Comparison of ENCODE assay signal across 30 mouse cellular contexts in the genomic region with DNA sequence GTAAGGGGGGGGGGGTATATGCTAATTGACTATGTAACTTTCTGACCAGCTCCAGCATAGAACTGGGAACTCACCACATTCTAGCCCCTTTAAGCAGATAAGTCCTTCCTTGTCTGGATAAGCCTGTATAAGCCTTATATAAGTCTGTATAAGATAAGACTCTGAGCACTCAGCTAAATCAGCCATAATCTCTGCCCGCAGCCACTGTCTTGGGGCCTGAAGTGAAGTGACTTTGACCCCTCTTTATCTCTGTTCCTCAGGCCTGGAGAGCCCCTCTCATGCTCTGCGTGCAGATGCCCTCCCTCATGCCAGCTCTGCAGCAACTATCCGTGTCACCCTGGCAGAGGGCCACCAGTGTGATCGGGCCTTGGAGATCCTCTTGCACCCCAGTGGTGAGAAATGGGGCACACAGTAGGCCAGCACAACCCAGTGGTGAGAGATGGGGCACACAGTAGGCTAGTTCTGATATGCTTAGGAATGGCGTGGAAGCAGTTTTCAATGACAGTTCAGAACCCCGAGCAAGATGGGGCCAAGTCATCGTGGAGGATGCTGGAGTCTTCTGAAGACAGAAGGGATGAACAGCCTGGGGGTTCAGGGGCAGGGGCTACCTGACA. TPM values are rescaled to one million over a fixed set of nuclear protein-coding genes. Genes with fewer than 3 reads are reported as not detected.
DNase-seq lines count a peak whose midpoint lies in the region; ATAC-seq lines count a peak whose summit lies in the region.
"Had no signal": no experiment of that assay in that cellular context is flagged by ENCODE, and none has a peak within 500 bp of the region (broad histone marks: within the 10 kb centered on the region; RNA-seq: fewer than 3 reads in every experiment).

No protein-coding gene starts in this region.

- no peak for DNase-seq in heart, postnatal 14 days
- no peak for DNase-seq in embryonic facial prominence, embryonic 10.5 days (ENCODE audit: low spot score)
- no peak for DNase-seq in lung, postnatal 10 days
- DNase-seq in kidney, adult 8-10 months = no peak
- DNase-seq: adrenal gland, postnatal 36 days; cerebellum, adult 18-20 months; cerebellum, postnatal 25 days; gastrocnemius, adult 2 months; left cerebral cortex, postnatal 4 days; right cerebral cortex, postnatal 25 days; thymus, postnatal 25 days had no signal

- WGBS in heart, embryonic 12.5 days = 63% methylated on average over 7 of the region's 7 CpGs
- 28% methylated on average over 7 of the region's 7 CpGs for WGBS in liver, embryonic 12.5 days (ENCODE audit: insufficient replicate concordance)
- 88% methylated on average over 7 of the region's 7 CpGs for WGBS in embryonic facial prominence, embryonic 10.5 days

- no peaks in the 10 kb centered on the region for H3K36me3 ChIP-seq in heart, embryonic 12.5 days
- no peaks in the 10 kb centered on the region for H3K36me3 ChIP-seq in liver, embryonic 12.5 days
- H3K36me3 ChIP-seq in embryonic facial prominence, embryonic 10.5 days (replicated peaks) = no peaks in the 10 kb centered on the region
- H3K36me3 ChIP-seq: forebrain, embryonic 12.5 days; kidney, embryonic 15.5 days; limb, embryonic 15.5 days had no signal

- no peak overlapping the region for H3K9ac ChIP-seq in heart, embryonic 12.5 days
- 0 out of 2 replicates have a peak overlapping the region, but pooled peaks have one; percentile 24 for H3K9ac ChIP-seq in liver, embryonic 12.5 days
- H3K9ac ChIP-seq: forebrain, embryonic 12.5 days; hindbrain, embryonic 15.5 days; kidney, embryonic 15.5 days; limb, embryonic 15.5 days had no signal

- peaks cover 53% of the 10 kb centered on the region for H3K27me3 ChIP-seq in heart, embryonic 12.5 days (replicated peaks)
- peaks cover 60% of the 10 kb centered on the region for H3K27me3 ChIP-seq in liver, embryonic 12.5 days (replicated peaks)
- H3K27me3 ChIP-seq in embryonic facial prominence, embryonic 10.5 days (replicated peaks; ENCODE audit: low read depth, poor library complexity, severe bottlenecking) = peaks cover 61% of the 10 kb centered on the region

- intact Hi-C loops in heart, postnatal 14 days (cut with DNase I) = no loop called here

- H3K4me1 ChIP-seq in heart, embryonic 12.5 days (replicated peaks) = peaks cover 13% of the 10 kb centered on the region
- H3K4me1 ChIP-seq in liver, embryonic 12.5 days = peaks cover 52% of the 10 kb centered on the region
- H3K4me1 ChIP-seq in embryonic facial prominence, embryonic 10.5 days = peaks cover 18% of the 10 kb centered on the region

- H3K4me3 ChIP-seq in heart, embryonic 12.5 days = no peak overlapping the region
- H3K4me3 ChIP-seq in liver, embryonic 12.5 days = peak overlapping the region; percentile 4; the same call in 1 of the 2 replicates
- no peak overlapping the region for H3K4me3 ChIP-seq in embryonic facial prominence, embryonic 10.5 days
- H3K4me3 ChIP-seq: forebrain, embryonic 12.5 days; gastrocnemius, adult 2 months; hindbrain, embryonic 15.5 days; kidney, embryonic 15.5 days; left cerebral cortex, adult 2 months; limb, embryonic 15.5 days had no signal

- no peak overlapping the region for H3K4me2 ChIP-seq in heart, embryonic 12.5 days
- H3K4me2 ChIP-seq in liver, embryonic 12.5 days = peak overlapping the region; percentile 50
- H3K4me2 ChIP-seq: forebrain, embryonic 12.5 days; hindbrain, embryonic 15.5 days; kidney, embryonic 15.5 days; limb, embryonic 15.5 days; midbrain, embryonic 11.5 days had no signal

- H3K27ac ChIP-seq in heart, embryonic 12.5 days (ENCODE audit: poor library complexity, severe bottlenecking) = no peak overlapping the region
- peak overlapping the region; percentile 59; the same call in 1 of the 2 replicates for H3K27ac ChIP-seq in liver, embryonic 12.5 days
- no peak overlapping the region for H3K27ac ChIP-seq in embryonic facial prominence, embryonic 10.5 days (replicated peaks)
- H3K27ac ChIP-seq: forebrain, embryonic 12.5 days; gastrocnemius, adult 2 months; hindbrain, embryonic 15.5 days; kidney, embryonic 15.5 days; left cerebral cortex, adult 2 months; limb, embryonic 15.5 days; macrophage had no signal

- no peaks in the 10 kb centered on the region for H3K9me3 ChIP-seq in heart, embryonic 12.5 days (replicated peaks)
- no peaks in the 10 kb centered on the region for H3K9me3 ChIP-seq in liver, embryonic 12.5 days (replicated peaks)
- no peaks in the 10 kb centered on the region for H3K9me3 ChIP-seq in embryonic facial prominence, embryonic 10.5 days
- H3K9me3 ChIP-seq: forebrain, embryonic 12.5 days; hindbrain, embryonic 15.5 days; kidney, embryonic 15.5 days; limb, embryonic 15.5 days had no signal

- ATAC-seq in heart, embryonic 12.5 days (ENCODE audit: insufficient number of reproducible peaks, low FRiP score) = peak; percentile 22; the same call in 1 of the 2 replicates
- ATAC-seq in common myeloid progenitor, adult 5-6 weeks (replicated peaks; ENCODE audit: low read depth, poor library complexity, severe bottlenecking) = peak; percentile 37
- peak; percentile 88 for ATAC-seq in liver, embryonic 12.5 days
- ATAC-seq in megakaryocyte progenitor cell, adult 5-6 weeks (replicated peaks; ENCODE audit: poor library complexity) = peak; percentile 82
- ATAC-seq: Patski had no signal

RNA-seq across cellular contexts. Expression of a gene that starts 5.9 kb away (rescaled TPM):
- polyA plus RNA-seq in heart, embryonic 12.5 days (2016; fragmentation: Nextera tagmentation; extraction: Ambion mirVana) = 0.43 and 0.53 TPM in 2 replicates
- not detected for total RNA-seq in heart, postnatal 14 days (2021)
- not detected in 2 replicates for total RNA-seq in common myeloid progenitor, adult 5-6 weeks (2017)
- 0.23 and 0.30 TPM in 2 replicates for polyA plus RNA-seq in liver, embryonic 12.5 days (2016; fragmentation: Nextera tagmentation; extraction: Ambion mirVana)
- total RNA-seq in megakaryocyte progenitor cell, adult 5-6 weeks (2015) = not detected in 2 replicates
- not detected in 2 replicates for total RNA-seq in megakaryocyte progenitor cell, adult 5-6 weeks (2017)
- 2.0 and 3.0 TPM in 2 replicates for polyA plus RNA-seq in embryonic facial prominence, embryonic 10.5 days (2016; fragmentation: Nextera tagmentation; extraction: Ambion mirVana)
- polyA plus RNA-seq: macrophage had no signal

RNA-seq across cellular contexts. Expression of a gene that starts 16.2 kb away (rescaled TPM):
- 16.3 and 20.1 TPM in 2 replicates for polyA plus RNA-seq in heart, embryonic 12.5 days (2016; fragmentation: Nextera tagmentation; extraction: Ambion mirVana)
- 1 to 10 TPM; 4.9 to 5.6 TPM for total RNA-seq in heart, postnatal 14 days (2021)
- total RNA-seq in common myeloid progenitor, adult 5-6 weeks (2017) = 6.1 and 12.1 TPM in 2 replicates
- polyA plus RNA-seq in liver, embryonic 12.5 days (2016; fragmentation: Nextera tagmentation; extraction: Ambion mirVana) = 27.4 and 28.6 TPM in 2 replicates
- 38.4 and 46.5 TPM in 2 replicates for total RNA-seq in megakaryocyte progenitor cell, adult 5-6 weeks (2015)
- total RNA-seq in megakaryocyte progenitor cell, adult 5-6 weeks (2017) = 6.4 and 8.0 TPM in 2 replicates
- 45.0 and 45.8 TPM in 2 replicates for polyA plus RNA-seq in embryonic facial prominence, embryonic 10.5 days (2016; fragmentation: Nextera tagmentation; extraction: Ambion mirVana)

RNA-seq across cellular contexts. Expression of a gene that starts 16.2 kb away (rescaled TPM):
- polyA plus RNA-seq in heart, embryonic 12.5 days (2016; fragmentation: Nextera tagmentation; extraction: Ambion mirVana) = 0.62 TPM in 1 of 2 replicates, not detected in the other
- under 1 TPM in 1 of 2 experiments, not detected in 1; 0.29 TPM for total RNA-seq in heart, postnatal 14 days (2021)
- total RNA-seq in common myeloid progenitor, adult 5-6 weeks (2017) = not detected in 2 replicates
- 0.21 TPM in 1 of 2 replicates, not detected in the other for polyA plus RNA-seq in liver, embryonic 12.5 days (2016; fragmentation: Nextera tagmentation; extraction: Ambion mirVana)
- not detected in 2 replicates for total RNA-seq in megakaryocyte progenitor cell, adult 5-6 weeks (2015)
- not detected in 2 replicates for total RNA-seq in megakaryocyte progenitor cell, adult 5-6 weeks (2017)
- 0.49 TPM in 1 of 2 replicates, not detected in the other for polyA plus RNA-seq in embryonic facial prominence, embryonic 10.5 days (2016; fragmentation: Nextera tagmentation; extraction: Ambion mirVana)
- total RNA-seq: adrenal gland, adult 18-20 months; gastrocnemius, adult 2 months; hematopoietic stem cell, adult 5-6 weeks; left cerebral cortex, postnatal 4 days; midbrain, postnatal 0 days had no signal
- polyA plus RNA-seq: forebrain, embryonic 12.5 days; heart, embryonic 16.5 days; hindbrain, embryonic 15.5 days; intestine, embryonic 14.5 days; kidney, embryonic 15.5 days; limb, embryonic 15.5 days; lung, embryonic 16.5 days; macrophage; midbrain, embryonic 11.5 days; midbrain, postnatal 0 days; neural tube, embryonic 14.5 days had no signal

RNA-seq across cellular contexts. Expression of a gene that starts 16.4 kb away (rescaled TPM):
- 31.7 and 32.4 TPM in 2 replicates for polyA plus RNA-seq in heart, embryonic 12.5 days (2016; fragmentation: Nextera tagmentation; extraction: Ambion mirVana)
- total RNA-seq in heart, postnatal 14 days (2021) = 10 to 100 TPM; 10.4 to 10.5 TPM
- 17.0 and 22.6 TPM in 2 replicates for total RNA-seq in common myeloid progenitor, adult 5-6 weeks (2017)
- 35.0 and 36.0 TPM in 2 replicates for polyA plus RNA-seq in liver, embryonic 12.5 days (2016; fragmentation: Nextera tagmentation; extraction: Ambion mirVana)
- total RNA-seq in megakaryocyte progenitor cell, adult 5-6 weeks (2015) = 33.2 and 38.5 TPM in 2 replicates
- total RNA-seq in megakaryocyte progenitor cell, adult 5-6 weeks (2017) = 20.4 and 21.4 TPM in 2 replicates
- polyA plus RNA-seq in embryonic facial prominence, embryonic 10.5 days (2016; fragmentation: Nextera tagmentation; extraction: Ambion mirVana) = 53.9 and 59.2 TPM in 2 replicates

RNA-seq across cellular contexts. Expression of a gene that starts 25.9 kb away (rescaled TPM):
- 0.43 and 0.58 TPM in 2 replicates for polyA plus RNA-seq in heart, embryonic 12.5 days (2016; fragmentation: Nextera tagmentation; extraction: Ambion mirVana)
- total RNA-seq in heart, postnatal 14 days (2021) = under 1 TPM; 0.73 to 0.79 TPM
- not detected in 2 replicates for total RNA-seq in common myeloid progenitor, adult 5-6 weeks (2017)
- polyA plus RNA-seq in liver, embryonic 12.5 days (2016; fragmentation: Nextera tagmentation; extraction: Ambion mirVana) = 0.56 and 0.61 TPM in 2 replicates
- total RNA-seq in megakaryocyte progenitor cell, adult 5-6 weeks (2015) = 0.42 and 0.59 TPM in 2 replicates
- total RNA-seq in megakaryocyte progenitor cell, adult 5-6 weeks (2017) = 0.10 and 0.96 TPM in 2 replicates
- polyA plus RNA-seq in embryonic facial prominence, embryonic 10.5 days (2016; fragmentation: Nextera tagmentation; extraction: Ambion mirVana) = 1.4 TPM in 2 replicates
- total RNA-seq: hematopoietic stem cell, adult 5-6 weeks had no signal

Comparison
In these comparisons a context has a peak if more than half of its experiments do, and no peak if none do; other contexts are left out.
1. ATAC-seq: peak in every context shown above with its lines; median percentile 88 in liver, embryonic 12.5 days; 82 in megakaryocyte progenitor cell, adult 5-6 weeks; 37 in common myeloid progenitor, adult 5-6 weeks; 22 in heart, embryonic 12.5 days.